Comparison of ENCODE assay signal across 8 mouse cellular contexts in the genomic region with DNA sequence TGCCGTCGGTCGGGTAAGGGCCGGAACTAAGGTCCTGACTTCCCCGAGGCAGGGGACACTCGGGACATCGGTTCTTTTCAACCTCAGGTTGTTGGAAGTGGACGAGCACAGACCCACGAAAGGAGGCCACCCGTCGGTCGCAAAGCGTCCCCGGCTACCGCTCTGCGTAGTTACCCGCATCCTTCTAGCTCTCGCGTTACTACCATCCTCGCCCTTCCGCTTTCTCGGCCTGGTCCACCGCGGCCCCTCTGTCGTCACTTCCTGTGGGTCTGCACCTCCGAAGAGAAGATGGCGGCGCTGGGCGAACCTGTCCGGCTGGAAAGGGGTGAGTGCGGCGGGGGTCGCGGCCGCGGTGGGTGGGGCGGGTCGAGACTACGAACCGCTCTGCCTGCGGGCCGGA. TPM values are rescaled to one million over a fixed set of nuclear protein-coding genes. Genes with fewer than 3 reads are reported as not detected.
A peak's percentile ranks its signal among the peaks of the same experiment; 100 is the strongest.
DNase-seq lines count a peak whose midpoint lies in the region; ATAC-seq and TF ChIP-seq lines count a peak whose summit lies in the region.

A gene (plus strand): TSS at position 257 of the 400 bp plus-strand sequence.

- H3K4me3 ChIP-seq in E14TG2a.4 (replicated peaks; ENCODE audit: low read length): peak within 1 kb of the TSS; percentile 96
- peak within 1 kb of the TSS; percentile 95 for H3K4me3 ChIP-seq in forebrain, embryonic 11.5 days (ENCODE audit: low read depth, low read length)
- peak within 1 kb of the TSS; percentile 71 for H3K4me3 ChIP-seq in heart, embryonic 16.5 days (ENCODE audit: low read length)
- H3K4me3 ChIP-seq in liver, embryonic 14.5 days (ENCODE audit: insufficient read depth in 1 of 2, low read depth in 2 of 2, low read length in 2 of 2): peak within 1 kb of the TSS; percentile 75 to 97
- H3K4me3 ChIP-seq in stomach, embryonic 15.5 days (replicated peaks): peak within 1 kb of the TSS; percentile 99

- TF ChIP-seq EP300 in liver, embryonic 14.5 days (IDR thresholded peaks at IDR 0.05; ENCODE audit: low read depth): no peak

- TF ChIP-seq CTCF in E14TG2a.4 (conservative IDR thresholded peaks at IDR 0.05; ENCODE audit: low read length): no peak
- TF ChIP-seq CTCF in liver, embryonic 14.5 days (IDR thresholded peaks at IDR 0.05; ENCODE audit: low read depth): no peak

- peaks cover 24% of the 10 kb centered on the region for H3K4me1 ChIP-seq in E14TG2a.4 (replicated peaks; ENCODE audit: low read depth, low read length)
- H3K4me1 ChIP-seq in forebrain, embryonic 11.5 days (replicated peaks; ENCODE audit: control insufficient read depth, insufficient read depth, low read length): peaks cover 5% of the 10 kb centered on the region; the same call in 1 of the 2 replicates
- peaks cover 18% of the 10 kb centered on the region for H3K4me1 ChIP-seq in heart, embryonic 16.5 days (ENCODE audit: control insufficient read depth, insufficient read depth, low read length)
- H3K4me1 ChIP-seq in liver, embryonic 14.5 days (replicated peaks; ENCODE audit: control insufficient read depth in 2 of 2, insufficient read depth in 2 of 2, low read length in 1 of 2): peaks cover 9% of the 10 kb centered on the region in 2 experiments
- peaks cover 8% of the 10 kb centered on the region for H3K4me1 ChIP-seq in stomach, embryonic 15.5 days

- H3K27me3 ChIP-seq in E14TG2a.4 (ENCODE audit: insufficient read depth, low read length): no peaks in the 10 kb centered on the region
- H3K27me3 ChIP-seq in forebrain, embryonic 11.5 days (ENCODE audit: control insufficient read depth, insufficient read depth, low read length): no peaks in the 10 kb centered on the region
- H3K27me3 ChIP-seq in heart, embryonic 16.5 days (ENCODE audit: control insufficient read depth, insufficient read depth, low read length): no peaks in the 10 kb centered on the region
- no peaks in the 10 kb centered on the region for H3K27me3 ChIP-seq in liver, embryonic 14.5 days (ENCODE audit: control insufficient read depth, insufficient read depth, low read length)
- no peaks in the 10 kb centered on the region for H3K27me3 ChIP-seq in stomach, embryonic 15.5 days (replicated peaks)

- peak within 1 kb of the TSS; percentile 95 for H3K9ac ChIP-seq in forebrain, embryonic 11.5 days (ENCODE audit: low read length)
- peak within 1 kb of the TSS; percentile 88 for H3K9ac ChIP-seq in heart, embryonic 16.5 days (ENCODE audit: low read length)
- peak within 1 kb of the TSS; percentile 98 for H3K9ac ChIP-seq in liver, embryonic 14.5 days (replicated peaks)
- H3K9ac ChIP-seq in stomach, embryonic 15.5 days: peak within 1 kb of the TSS; percentile 97

- peak within 1 kb of the TSS; percentile 71 for H3K27ac ChIP-seq in forebrain, embryonic 11.5 days (ENCODE audit: low read depth, low read length)
- peak within 1 kb of the TSS; percentile 91 for H3K27ac ChIP-seq in heart, embryonic 16.5 days (ENCODE audit: low read length)
- peak within 1 kb of the TSS; percentile 69 for H3K27ac ChIP-seq in liver, embryonic 14.5 days
- H3K27ac ChIP-seq in stomach, embryonic 15.5 days: peak within 1 kb of the TSS; percentile 86

- H3K4me2 ChIP-seq in forebrain, embryonic 11.5 days (ENCODE audit: low read depth, low read length, severe bottlenecking): peak within 1 kb of the TSS; percentile 89
- H3K4me2 ChIP-seq in heart, embryonic 16.5 days (ENCODE audit: low read depth, low read length): peak within 1 kb of the TSS; percentile 79
- H3K4me2 ChIP-seq in liver, embryonic 14.5 days (ENCODE audit: low read depth): peak within 1 kb of the TSS; percentile 87
- peak within 1 kb of the TSS; percentile 56 for H3K4me2 ChIP-seq in stomach, embryonic 15.5 days

- ATAC-seq in forebrain, embryonic 11.5 days (replicated peaks; ENCODE audit: low FRiP score): peak; percentile 100
- peak; percentile 100 for ATAC-seq in heart, embryonic 16.5 days (replicated peaks; ENCODE audit: extremely low read depth, insufficient read depth, low FRiP score)
- ATAC-seq in liver, embryonic 14.5 days (ENCODE audit: insufficient read depth): peak; percentile 100
- ATAC-seq in stomach, embryonic 15.5 days (ENCODE audit: insufficient read depth, low FRiP score, low read depth): peak; percentile 99

- DNase-seq in c-Kit-positive CD71-positive TER-119-negative erythroid progenitor cells, embryonic 14.5 days (ENCODE audit: low read depth): peak; percentile 82
- DNase-seq in forebrain, embryonic 11.5 days (ENCODE audit: low spot score): peak; percentile 96
- peak; percentile 96 to 98 for DNase-seq in kidney, postnatal 25 days
- peak; percentile 85 to 88 (median 86) for DNase-seq in liver, embryonic 14.5 days (ENCODE audit: low read depth in 3 of 3, low spot score in 3 of 3)
- peak; percentile 98 for DNase-seq in neural tube, embryonic 10.5 days (ENCODE audit: extremely low spot score, low spot score)

- H3K36me3 ChIP-seq in E14TG2a.4 (ENCODE audit: insufficient read depth, low read length): peaks cover 21% of the 10 kb centered on the region
- peaks cover 4% of the 10 kb centered on the region; the same call in 1 of the 2 replicates for H3K36me3 ChIP-seq in forebrain, embryonic 11.5 days (ENCODE audit: control insufficient read depth, insufficient read depth, low read length)
- peaks cover 12% of the 10 kb centered on the region for H3K36me3 ChIP-seq in heart, embryonic 16.5 days (ENCODE audit: control insufficient read depth, insufficient read depth)
- H3K36me3 ChIP-seq in liver, embryonic 14.5 days (replicated peaks; ENCODE audit: control insufficient read depth, insufficient read depth, low read depth): peaks cover 12% of the 10 kb centered on the region
- peaks cover 8% of the 10 kb centered on the region; the same call in 1 of the 2 replicates for H3K36me3 ChIP-seq in stomach, embryonic 15.5 days

- WGBS in forebrain, embryonic 11.5 days: under 1% methylated on average over 41 of the region's 42 CpGs
- WGBS in heart, embryonic 16.5 days: under 1% methylated on average over 42 of the region's 42 CpGs
- WGBS in liver, embryonic 14.5 days (ENCODE audit: insufficient replicate concordance): under 1% methylated on average over 42 of the region's 42 CpGs
- under 1% methylated on average over 42 of the region's 42 CpGs for WGBS in stomach, embryonic 15.5 days

- H3K9me3 ChIP-seq in E14TG2a.4 (ENCODE audit: low read length): no peaks in the 10 kb centered on the region
- H3K9me3 ChIP-seq in forebrain, embryonic 11.5 days (ENCODE audit: control insufficient read depth, low read length): no peaks in the 10 kb centered on the region
- no peaks in the 10 kb centered on the region for H3K9me3 ChIP-seq in heart, embryonic 16.5 days (replicated peaks; ENCODE audit: control insufficient read depth, low read length)
- no peaks in the 10 kb centered on the region for H3K9me3 ChIP-seq in liver, embryonic 14.5 days (ENCODE audit: control insufficient read depth, low read length)
- no peaks in the 10 kb centered on the region for H3K9me3 ChIP-seq in stomach, embryonic 15.5 days

RNA-seq across cellular contexts. Expression of the gene that starts here (rescaled TPM):
- polyA plus RNA-seq in forebrain, embryonic 11.5 days (2014; fragmentation: Nextera tagmentation; extraction: Ambion mirVana): 118 and 126 TPM in 2 replicates
- 37.8 and 41.9 TPM in 2 replicates for polyA plus RNA-seq in heart, embryonic 16.5 days (2015; fragmentation: Nextera tagmentation; extraction: Ambion mirVana)
- polyA plus RNA-seq in liver, embryonic 14.5 days (2012; rRNA removed): 5.2 and 7.2 TPM in 2 replicates
- 16.8 and 17.3 TPM in 2 replicates for polyA plus RNA-seq in liver, embryonic 14.5 days (2014; fragmentation: Nextera tagmentation; extraction: Ambion mirVana)
- polyA plus RNA-seq in stomach, embryonic 15.5 days (2015; fragmentation: Nextera tagmentation; extraction: Ambion mirVana): 61.9 and 68.6 TPM in 2 replicates

Comparison
In these comparisons a context has a peak if more than half of its experiments do, and no peak if none do; other contexts are left out.
1. Peak in every context shown above with its lines: DNase-seq, ATAC-seq, H3K4me3 ChIP-seq and H3K27ac ChIP-seq.